Mouse (Mus musculus) G1E (cell line): ENCODE results near the gene Gpr183. TPM values are rescaled to one million over a fixed set of nuclear protein-coding genes. Genes with fewer than 3 reads are reported as not detected.

Experiments used
- ATAC-seq: 2 replicates; pipeline ENCODE4 v1.8.0; 2016; ENCODE audit warnings: mild to moderate bottlenecking; ENCODE audit not compliant: insufficient number of reproducible peaks, poor library complexity, low FRiP score, severe bottlenecking; ENCODE audit errors: extremely low read depth
- DNase-seq: peaks from one replicate; pipeline ENCODE4 v3.0.0; 2012; ENCODE audit warnings: low spot score
- H3K27me3 ChIP-seq: 2 replicates; pipeline ENCODE4 v1.6.1; 2012; ENCODE audit warnings: mild to moderate bottlenecking, low read length, inconsistent platforms; ENCODE audit not compliant: insufficient read depth
- H3K36me3 ChIP-seq: replicated peaks from 2 replicates; pipeline ENCODE3; 2012; ENCODE audit warnings: mild to moderate bottlenecking, inconsistent platforms
- H3K4me1 ChIP-seq: 2 replicates; pipeline ENCODE4 v1.6.1; 2012; ENCODE audit warnings: low read depth, low read length, inconsistent platforms, mixed read lengths; ENCODE audit not compliant: insufficient read depth
- H3K4me3 ChIP-seq: 2 replicates; pipeline ENCODE4 v1.5.1; 2012; ENCODE audit warnings: low read depth, mild to moderate bottlenecking, inconsistent platforms, low read length, moderate library complexity, mixed read lengths
- H3K9me3 ChIP-seq: replicated peaks from 2 replicates; pipeline ENCODE4 v1.6.1; 2012; ENCODE audit warnings: inconsistent platforms
- CTCF ChIP-seq: IDR thresholded peaks from 2 replicates; pipeline ENCODE4 v1.5.1; 2012; ENCODE audit warnings: low read depth, low read length, inconsistent platforms, mixed read lengths
- GATA1 ChIP-seq: IDR thresholded peaks from 2 replicates; pipeline ENCODE4 v1.6.1; 2012; ENCODE audit warnings: borderline replicate concordance, low read length, inconsistent platforms, mixed read lengths
- GATA2 ChIP-seq: IDR thresholded peaks from 2 replicates; pipeline ENCODE4 v1.6.1; 2012; ENCODE audit warnings: low read depth, low read length, inconsistent platforms, borderline replicate concordance
- POLR2AphosphoS5 ChIP-seq: IDR thresholded peaks from 2 replicates; pipeline ENCODE4 v1.6.1; 2012; ENCODE audit warnings: low read depth, low read length, inconsistent platforms; ENCODE audit not compliant: insufficient replicate concordance
- TAL1 ChIP-seq: conservative IDR thresholded peaks from 2 replicates; pipeline ENCODE4 v1.6.1; 2012; ENCODE audit warnings: low read depth, low read length, inconsistent platforms, mixed read lengths
- polyA plus RNA-seq: library from polyadenylated mRNA; stranded (reverse); fragments of >175 nt; gene quantifications from 2 replicates; pipeline ENCODE4 v1.2.3, GENCODE M21; 2012
- total RNA-seq, 2 experiments: library from RNA; stranded (forward) in 1 of 2; stranded (reverse) in 1 of 2; fragments of 200-1000 nt in 1 of 2; fragments of >200 nt in 1 of 2; fragmentation: Nextera tagmentation in 1 of 2; gene quantifications; 2 replicates each; pipeline ENCODE4 v1.2.3; 2014 to 2017

The Gpr183 gene
- total and polyA plus RNA-seq, 3 experiments: 0.08 to 7.1 TPM; not detected in 1

GRCm38 (mm10) chr14:121963251-121963941 lies 1.6 kb downstream of the Gpr183 start:
- Histone ChIP-seq H3K36me3 (peaks cover 49% of the 10 kb centered on the region), H3K4me1 (peaks cover 25% of the 10 kb centered on the region), H3K4me3 (no peak overlapping the region), H3K9me3 (no peaks in the 10 kb centered on the region), H3K27me3 (no peaks in the 10 kb centered on the region)
- DNase-seq (no peak), ATAC-seq (no peak)
- TF ChIP-seq GATA1 (no peak), CTCF (no peak), GATA2 (no peak), POLR2AphosphoS5 (no peak), TAL1 (no peak)

GRCm38 (mm10) chr14:121962128-121962890 lies 2.7 kb downstream of the Gpr183 start:
- DNase-seq (no peak), ATAC-seq (no peak)
- TF ChIP-seq TAL1 (no peak), GATA2 (no peak), GATA1 (no peak), POLR2AphosphoS5 (no peak), CTCF (no peak)
- Histone ChIP-seq H3K4me3 (no peak overlapping the region), H3K27me3 (no peaks in the 10 kb centered on the region), H3K4me1 (peaks cover 35% of the 10 kb centered on the region), H3K36me3 (peaks cover 44% of the 10 kb centered on the region), H3K9me3 (no peaks in the 10 kb centered on the region)

- no peaks in the 10 kb centered on the region for H3K27me3 ChIP-seq
- peaks cover 40% of the 10 kb centered on the region for H3K4me1 ChIP-seq
- no peak overlapping the region for H3K4me3 ChIP-seq
- ATAC-seq (no peak), DNase-seq (no peak)
- H3K9me3 ChIP-seq: no peaks in the 10 kb centered on the region
- TF ChIP-seq CTCF: no peak
- peaks cover 44% of the 10 kb centered on the region for H3K36me3 ChIP-seq
Measured at GRCm38 (mm10) chr14:121961496-121962127, 3.4 kb downstream of the Gpr183 start.

- H3K9me3 ChIP-seq: no peaks in the 10 kb centered on the region
- H3K27me3 ChIP-seq: no peaks in the 10 kb centered on the region
- ATAC-seq: no peak
- H3K36me3 ChIP-seq: peaks cover 41% of the 10 kb centered on the region
- DNase-seq: no peak
- peaks cover 45% of the 10 kb centered on the region for H3K4me1 ChIP-seq
- no peak overlapping the region for H3K4me3 ChIP-seq
- TF ChIP-seq POLR2AphosphoS5 (no peak), GATA2 (no peak), CTCF (no peak), TAL1 (no peak), GATA1 (no peak)
Measured at GRCm38 (mm10) chr14:121960997-121961396, 4.0 kb downstream of the Gpr183 start.

- DNase-seq (no peak), ATAC-seq (no peak)
- Histone ChIP-seq H3K27me3 (no peaks in the 10 kb centered on the region), H3K36me3 (peaks cover 38% of the 10 kb centered on the region), H3K4me1 (peaks cover 45% of the 10 kb centered on the region), H3K4me3 (no peak overlapping the region), H3K9me3 (no peaks in the 10 kb centered on the region)
- TF ChIP-seq POLR2AphosphoS5: no peak
- no peak for TF ChIP-seq CTCF
- no peak for TF ChIP-seq GATA2
- no peak for TF ChIP-seq TAL1
- no peak for TF ChIP-seq GATA1
Measured at GRCm38 (mm10) chr14:121960531-121960930, 4.5 kb downstream of the Gpr183 start.

- H3K9me3 ChIP-seq: no peaks in the 10 kb centered on the region
- no peak for TF ChIP-seq GATA1
- no peak for TF ChIP-seq TAL1
- no peak for TF ChIP-seq CTCF
- TF ChIP-seq POLR2AphosphoS5: no peak
- TF ChIP-seq GATA2: no peak
- no peak for ATAC-seq
- H3K36me3 ChIP-seq: peaks cover 36% of the 10 kb centered on the region
- no peak for DNase-seq
- H3K4me3 ChIP-seq: no peak overlapping the region
- peaks cover 44% of the 10 kb centered on the region for H3K4me1 ChIP-seq
- no peaks in the 10 kb centered on the region for H3K27me3 ChIP-seq
Measured at GRCm38 (mm10) chr14:121960031-121960430, 5.0 kb downstream of the Gpr183 start.
